Mouse (Mus musculus) MEL (cell line): Measurements from ENCODE around the gene 4921517D22Rik. TPM values are rescaled to one million over a fixed set of nuclear protein-coding genes. Genes with fewer than 3 reads are reported as not detected.

Experiments used
- DNase-seq: peaks from one replicate; pipeline ENCODE4 v3.0.0; 2011; ENCODE audit warnings: low read depth, low spot score
- H3K27ac ChIP-seq: 2 replicates; pipeline ENCODE4 v1.5.1; 2012; ENCODE audit warnings: low read depth, mild to moderate bottlenecking, control low read depth, low read length, moderate library complexity; ENCODE audit not compliant: control insufficient read depth
- H3K27me3 ChIP-seq, 2 experiments: fragments of 150-350 bp in 1 of 2; sonication (generic) in 1 of 2; 2 replicates each; pipeline ENCODE4 v1.6.1; 2012; ENCODE audit warnings: low read length in 2 of 2, mild to moderate bottlenecking in 2 of 2, improper control_type of control experiment in 1 of 2, moderate library complexity in 1 of 2; ENCODE audit not compliant: insufficient read depth in 2 of 2, control insufficient read depth in 1 of 2
- H3K36me3 ChIP-seq, 2 experiments: 2 replicates each; pipeline ENCODE4 v1.6.1; 2012 to 2014; ENCODE audit warnings: low read length in 2 of 2, improper control_type of control experiment in 1 of 2, inconsistent platforms in 1 of 2, mild to moderate bottlenecking in 1 of 2; ENCODE audit not compliant: insufficient read depth in 2 of 2, control insufficient read depth in 1 of 2
- H3K4me1 ChIP-seq, 2 experiments: fragments of 150-350 bp in 1 of 2; sonication (generic) in 1 of 2; 2 replicates each; pipeline ENCODE4 v1.6.1; 2012; ENCODE audit warnings: low read length in 2 of 2, improper control_type of control experiment in 1 of 2, mild to moderate bottlenecking in 1 of 2; ENCODE audit not compliant: insufficient read depth in 2 of 2, control insufficient read depth in 1 of 2
- H3K4me3 ChIP-seq, 2 experiments: fragments of 150-350 bp in 1 of 2; sonication (generic) in 1 of 2; 2 replicates each; pipeline ENCODE4 v1.5.1; 2012; ENCODE audit warnings: low read depth in 2 of 2, low read length in 2 of 2, mild to moderate bottlenecking in 2 of 2, moderate library complexity in 2 of 2, control low read depth in 1 of 2, improper control_type of control experiment in 1 of 2; ENCODE audit not compliant: control insufficient read depth in 1 of 2, insufficient read depth in 1 of 2
- H3K79me2 ChIP-seq: 2 replicates; pipeline ENCODE4 v1.6.1; 2012; ENCODE audit warnings: mild to moderate bottlenecking, low read length, moderate library complexity; ENCODE audit not compliant: control insufficient read depth, poor library complexity, insufficient read depth
- H3K9ac ChIP-seq: 2 replicates; pipeline ENCODE4 v1.6.1; 2012; ENCODE audit warnings: low read depth, mild to moderate bottlenecking, control low read depth, low read length, moderate library complexity; ENCODE audit not compliant: control insufficient read depth, poor library complexity, severe bottlenecking
- H3K9me3 ChIP-seq: fragments of 150-350 bp; sonication (generic); replicated peaks from 2 replicates; pipeline ENCODE4 v1.6.1; 2012; ENCODE audit warnings: mild to moderate bottlenecking, low read length, improper control_type of control experiment, moderate library complexity; ENCODE audit not compliant: insufficient read depth
- BHLHE40 ChIP-seq: IDR thresholded peaks from 2 replicates; pipeline ENCODE4 v1.6.1; 2012; ENCODE audit warnings: low read depth, mild to moderate bottlenecking, inconsistent platforms, low read length, improper control_type of control experiment, borderline replicate concordance
- CHD1 ChIP-seq: IDR thresholded peaks from 2 replicates; pipeline ENCODE4 v1.6.1; 2012; ENCODE audit warnings: low read depth, mild to moderate bottlenecking, inconsistent platforms, low read length, improper control_type of control experiment
- CHD2 ChIP-seq: IDR thresholded peaks from 2 replicates; pipeline ENCODE4 v1.6.1; 2011; ENCODE audit warnings: low read length, improper control_type of control experiment
- CTCF ChIP-seq, 3 experiments: IDR thresholded peaks in 2 of 3; conservative IDR thresholded peaks in 1 of 3; 2 replicates each; pipeline ENCODE4 v1.5.1; 2011 to 2012; ENCODE audit warnings: low read length in 3 of 3, low read depth in 2 of 3, mild to moderate bottlenecking in 2 of 3, improper control_type of control experiment in 1 of 3, inconsistent platforms in 1 of 3, mixed read lengths in 1 of 3, moderate library complexity in 1 of 3; ENCODE audit not compliant: control insufficient read depth in 1 of 3, insufficient read depth in 1 of 3, poor library complexity in 1 of 3, severe bottlenecking in 1 of 3
- ELF1 ChIP-seq: IDR thresholded peaks from 2 replicates; pipeline ENCODE4 v1.6.1; 2014; ENCODE audit warnings: low read depth, mild to moderate bottlenecking, inconsistent platforms, low read length, improper control_type of control experiment, moderate library complexity
- EP300 ChIP-seq, 2 experiments: IDR thresholded peaks; 2 replicates each; pipeline ENCODE4 v1.6.1; 2011; ENCODE audit warnings: improper control_type of control experiment in 2 of 2, low read length in 2 of 2, low read depth in 1 of 2, mild to moderate bottlenecking in 1 of 2
- ETS1 ChIP-seq: IDR thresholded peaks from 2 replicates; pipeline ENCODE4 v1.6.1; 2012; ENCODE audit warnings: low read depth, mild to moderate bottlenecking, inconsistent platforms, low read length, improper control_type of control experiment, moderate library complexity
- GABPA ChIP-seq: IDR thresholded peaks from 2 replicates; pipeline ENCODE4 v1.6.1; 2012; ENCODE audit warnings: low read depth, mild to moderate bottlenecking, inconsistent platforms, low read length, improper control_type of control experiment, moderate library complexity
- GATA1 ChIP-seq: IDR thresholded peaks from 2 replicates; pipeline ENCODE4 v1.6.1; 2011; ENCODE audit warnings: low read depth, low read length, improper control_type of control experiment
- HCFC1 ChIP-seq: IDR thresholded peaks from 2 replicates; pipeline ENCODE4 v1.6.1; 2012; ENCODE audit warnings: low read depth, mild to moderate bottlenecking, inconsistent platforms, low read length, improper control_type of control experiment, moderate library complexity
- JUND ChIP-seq: IDR thresholded peaks from 2 replicates; pipeline ENCODE4 v1.6.1; 2011; ENCODE audit warnings: low read depth, mild to moderate bottlenecking, improper control_type of control experiment, low read length
- MAZ ChIP-seq: IDR thresholded peaks from 2 replicates; pipeline ENCODE4 v1.6.1; 2012; ENCODE audit warnings: low read depth, mild to moderate bottlenecking, inconsistent platforms, low read length, improper control_type of control experiment
- MEF2A ChIP-seq: IDR thresholded peaks from 2 replicates; pipeline ENCODE4 v1.6.1; 2014; ENCODE audit warnings: low read depth, mild to moderate bottlenecking, inconsistent platforms, low read length, improper control_type of control experiment; ENCODE audit not compliant: poor library complexity, insufficient replicate concordance, severe bottlenecking; ENCODE audit errors: extremely low read depth
- MYC ChIP-seq: IDR thresholded peaks from 2 replicates; pipeline ENCODE4 v1.6.1; 2011; ENCODE audit warnings: low read depth, mild to moderate bottlenecking, low read length, improper control_type of control experiment, moderate library complexity
- NELFE ChIP-seq: IDR thresholded peaks from 2 replicates; pipeline ENCODE4 v1.6.1; 2011; ENCODE audit warnings: low read depth, low read length, improper control_type of control experiment
- NRF1 ChIP-seq: IDR thresholded peaks from 2 replicates; pipeline ENCODE4 v1.6.1; 2014; ENCODE audit warnings: low read depth, mild to moderate bottlenecking, inconsistent platforms, low read length, improper control_type of control experiment, moderate library complexity; ENCODE audit not compliant: poor library complexity, insufficient read depth, severe bottlenecking
- POLR2A ChIP-seq, 2 experiments: IDR thresholded peaks; 2 replicates each; pipeline ENCODE4 v1.6.1; 2011 to 2012; ENCODE audit warnings: low read length in 2 of 2, mild to moderate bottlenecking in 2 of 2, control low read depth in 1 of 2, improper control_type of control experiment in 1 of 2, low read depth in 1 of 2, moderate library complexity in 1 of 2; ENCODE audit not compliant: control insufficient read depth in 1 of 2, insufficient read depth in 1 of 2, poor library complexity in 1 of 2
- POLR2AphosphoS5 ChIP-seq: IDR thresholded peaks from 2 replicates; pipeline ENCODE4 v1.6.1; 2012; ENCODE audit warnings: low read depth, borderline replicate concordance, mild to moderate bottlenecking, inconsistent platforms, low read length, moderate library complexity, mixed read lengths
- RAD21 ChIP-seq: IDR thresholded peaks from 2 replicates; pipeline ENCODE4 v1.6.1; 2011; ENCODE audit warnings: mild to moderate bottlenecking, low read depth, low read length, improper control_type of control experiment
- RCOR1 ChIP-seq: IDR thresholded peaks from 2 replicates; pipeline ENCODE4 v1.6.1; 2012; ENCODE audit warnings: low read depth, mild to moderate bottlenecking, inconsistent platforms, low read length, improper control_type of control experiment
- SIN3A ChIP-seq: IDR thresholded peaks from 2 replicates; pipeline ENCODE4 v1.6.1; 2012; ENCODE audit warnings: low read length, improper control_type of control experiment, inconsistent platforms
- SMC3 ChIP-seq: IDR thresholded peaks from 2 replicates; pipeline ENCODE4 v1.6.1; 2011; ENCODE audit warnings: low read depth, low read length, improper control_type of control experiment
- TBP ChIP-seq: IDR thresholded peaks from 2 replicates; pipeline ENCODE4 v1.8.0; 2011; ENCODE audit warnings: low read depth, low read length, improper control_type of control experiment
- TCF12 ChIP-seq: IDR thresholded peaks from 2 replicates; pipeline ENCODE4 v1.6.1; 2014; ENCODE audit warnings: low read depth, mild to moderate bottlenecking, inconsistent platforms, low read length, improper control_type of control experiment, moderate library complexity
- UBTF ChIP-seq: IDR thresholded peaks from 2 replicates; pipeline ENCODE4 v1.6.1; 2012; ENCODE audit warnings: low read depth, mild to moderate bottlenecking, inconsistent platforms, low read length, improper control_type of control experiment, moderate library complexity, borderline replicate concordance; ENCODE audit not compliant: insufficient read depth
- USF1 ChIP-seq: IDR thresholded peaks from 2 replicates; pipeline ENCODE4 v1.6.1; 2014; ENCODE audit warnings: low read depth, mild to moderate bottlenecking, inconsistent platforms, low read length, improper control_type of control experiment, moderate library complexity
- USF2 ChIP-seq, 2 experiments: IDR thresholded peaks; 2 replicates each; pipeline ENCODE4 v1.6.1; 2011 to 2012; ENCODE audit warnings: improper control_type of control experiment in 2 of 2, low read length in 2 of 2, borderline replicate concordance in 1 of 2, inconsistent platforms in 1 of 2, low read depth in 1 of 2, mild to moderate bottlenecking in 1 of 2; ENCODE audit not compliant: insufficient read depth in 1 of 2
- ZC3H11A ChIP-seq: IDR thresholded peaks from 2 replicates; pipeline ENCODE4 v1.6.1; 2012; ENCODE audit warnings: low read depth, mild to moderate bottlenecking, inconsistent platforms, low read length, improper control_type of control experiment
- ZNF384 ChIP-seq: IDR thresholded peaks from 2 replicates; pipeline ENCODE4 v1.6.1; 2012; ENCODE audit warnings: low read depth, mild to moderate bottlenecking, inconsistent platforms, low read length, improper control_type of control experiment
- polyA plus RNA-seq, 2 experiments: library from polyadenylated mRNA; stranded (reverse) in 1 of 2; unstranded in 1 of 2; fragments of >175 nt in 1 of 2; fragments of >200 nt in 1 of 2; gene quantifications; 2 replicates each; pipeline versions ENCODE4 v1.2.1 to v1.2.4; 2012; ENCODE audit warnings: low replicate concordance in 2 of 2, low read depth in 1 of 2; ENCODE audit not compliant: insufficient read length in 2 of 2, insufficient read depth in 1 of 2, missing spikeins in 1 of 2
- total RNA-seq: library from RNA; depleted of rRNA; stranded (reverse); fragments of 300-350 nt; gene quantifications from 2 replicates; pipeline ENCODE4 v1.2.3, GENCODE M21; 2012

The 4921517D22Rik gene
- total and polyA plus RNA-seq, 3 experiments = not detected

GRCm38 (mm10) chr13:59676316-59677229 lies 17.3 kb downstream of the 4921517D22Rik start (continued):
- TF ChIP-seq USF2 (IDR thresholded peaks at IDR 0.05; ENCODE audit: borderline replicate concordance in 1 of 2, insufficient read depth in 1 of 2, low read depth in 1 of 2, low read length in 2 of 2) (no peak), CTCF (IDR thresholded peaks at IDR 0.05 in 2 of 3, conservative IDR thresholded peaks at IDR 0.05 in 1 of 3; ENCODE audit: control insufficient read depth in 1 of 3, insufficient read depth in 1 of 3, low read depth in 2 of 3, low read length in 3 of 3, poor library complexity in 1 of 3, severe bottlenecking in 1 of 3) (no peak), POLR2A (IDR thresholded peaks at IDR 0.05; ENCODE audit: control insufficient read depth in 1 of 2, insufficient read depth in 1 of 2, low read depth in 1 of 2, low read length in 2 of 2, poor library complexity in 1 of 2) (no peak), GATA1 (no peak)

- peak; percentile 68 for DNase-seq
- H3K4me1 ChIP-seq = peaks cover 12 to 33% of the 10 kb centered on the region in 2 experiments
- peak within 1 kb of the TSS; percentile 54 for H3K27ac ChIP-seq
- peak within 1 kb of the TSS; percentile 79 to 99 for H3K4me3 ChIP-seq
- H3K79me2 ChIP-seq = peaks cover 20% of the 10 kb centered on the region
- peak within 1 kb of the TSS; percentile 76 for H3K9ac ChIP-seq
- H3K27me3 ChIP-seq = no peaks in the 10 kb centered on the region
- peaks cover 0 to 22% of the 10 kb centered on the region in 2 experiments; a peak in 2 of 4 replicates for H3K36me3 ChIP-seq
- no peaks in the 10 kb centered on the region for H3K9me3 ChIP-seq
- TF ChIP-seq GATA1 (no peak), SMC3 (no peak), GABPA (no peak), MEF2A (no peak), NRF1 (no peak), POLR2A (IDR thresholded peaks at IDR 0.05; ENCODE audit: control insufficient read depth in 1 of 2, insufficient read depth in 1 of 2, low read depth in 1 of 2, low read length in 2 of 2, poor library complexity in 1 of 2) (peak; percentile 69 to 77; a peak in 2 of 4 replicates), RAD21 (no peak), TCF12 (0 out of 2 replicates have a peak, but pooled peaks have one; percentile 20), ZNF384 (no peak), USF1 (no peak), EP300 (IDR thresholded peaks at IDR 0.05; ENCODE audit: low read depth in 1 of 2, low read length in 2 of 2) (no peak), JUND (no peak), NELFE (no peak), USF2 (IDR thresholded peaks at IDR 0.05; ENCODE audit: borderline replicate concordance in 1 of 2, insufficient read depth in 1 of 2, low read depth in 1 of 2, low read length in 2 of 2) (no peak), BHLHE40 (no peak), HCFC1 (no peak), ELF1 (no peak), SIN3A (peak; percentile 23; the same call in 1 of the 2 replicates), RCOR1 (no peak), MAZ (no peak), MYC (no peak), UBTF (0 out of 2 replicates have a peak, but pooled peaks have one; percentile 51), CHD1 (no peak), POLR2AphosphoS5 (no peak), ZC3H11A (no peak), CHD2 (no peak), TBP (no peak), ETS1 (no peak)
Observed at GRCm38 (mm10) chr13:59675151-59676011, 18.5 kb downstream of the 4921517D22Rik start, which contains the start of gene Golm1. Gene Golm1 (minus strand): TSS chr13:59675811.
